Mouse (Mus musculus) R1 (cell line): ENCODE measurements at regions not wholly inside any gene's neighbourhood (a gene's known extent, or its start where the extent isn't known, plus 50 kb on each side); places are given as distances from the start of the nearest gene placed in this dataset.
"Not testable (repeated sequence)": the region's sequence is repeated elsewhere in the genome, so short reads cannot be mapped to it uniquely, and the experiment has no call there.

Experiments
- DNase-seq: peaks from one replicate; pipeline ENCODE4 v3.0.0-alpha.2; 2018; ENCODE audit warnings: low read depth, low spot score

DNA sequence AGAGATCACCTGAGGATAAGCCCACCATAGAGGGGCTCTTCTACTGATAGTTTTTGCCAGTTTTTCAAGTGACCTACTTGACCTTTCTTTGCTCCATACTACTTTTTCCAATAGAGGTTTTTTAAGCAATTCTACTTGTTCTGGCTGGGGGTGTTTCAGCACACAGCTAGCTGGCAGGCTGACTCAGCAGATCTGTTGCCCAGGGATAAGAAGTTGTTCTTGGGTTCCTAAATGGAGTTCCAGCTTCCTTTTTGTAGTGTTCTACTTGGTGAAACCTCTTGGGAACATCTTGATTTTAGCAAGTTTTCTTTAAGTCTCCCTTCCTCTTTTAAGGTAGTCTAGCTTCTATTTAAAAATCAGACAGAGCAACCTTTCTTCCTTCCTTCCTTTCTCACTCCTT lies 61.0 kb downstream of the 4930474N05Rik start:
- no peak for DNase-seq

DNA sequence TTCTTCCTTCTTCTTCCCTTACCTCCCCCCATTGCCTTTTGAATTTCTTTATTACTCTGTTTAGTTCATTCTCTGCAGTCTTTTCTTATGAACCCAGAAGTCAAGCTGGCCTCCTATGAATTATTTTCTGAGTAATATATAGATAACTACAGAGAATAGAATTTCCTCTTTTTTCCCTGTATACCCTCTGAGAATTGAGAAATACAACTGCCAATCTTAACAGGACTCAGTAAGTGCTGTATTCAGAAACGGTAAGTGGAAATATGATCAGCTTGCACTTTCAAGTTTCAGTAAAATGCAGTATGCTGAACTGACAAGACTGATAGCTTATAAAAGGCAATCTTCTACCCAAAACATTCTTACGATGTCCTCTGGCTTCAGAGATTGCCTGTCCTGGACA lies 61.5 kb downstream of the 4930474N05Rik start:
- no peak for DNase-seq

DNA sequence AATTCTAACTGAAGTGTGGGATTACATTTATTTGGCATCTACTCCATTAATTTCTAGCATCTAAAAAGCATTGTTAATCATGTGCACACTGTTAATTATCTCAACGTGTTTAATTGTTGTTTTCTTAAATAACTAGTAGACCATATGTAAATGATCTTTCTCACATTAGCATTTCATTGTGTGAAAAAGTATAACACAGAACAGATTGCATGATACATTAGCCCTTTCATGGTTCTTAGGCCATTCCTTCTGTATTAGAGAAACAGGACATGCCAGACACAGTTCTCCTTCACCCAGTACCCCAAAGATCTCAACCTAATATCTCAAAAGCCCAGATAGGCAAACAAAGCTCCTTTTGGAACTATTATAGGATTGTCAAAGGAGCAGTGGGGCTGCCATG lies 89.0 kb downstream of the 4930474N05Rik start:
- no peak for DNase-seq

DNA sequence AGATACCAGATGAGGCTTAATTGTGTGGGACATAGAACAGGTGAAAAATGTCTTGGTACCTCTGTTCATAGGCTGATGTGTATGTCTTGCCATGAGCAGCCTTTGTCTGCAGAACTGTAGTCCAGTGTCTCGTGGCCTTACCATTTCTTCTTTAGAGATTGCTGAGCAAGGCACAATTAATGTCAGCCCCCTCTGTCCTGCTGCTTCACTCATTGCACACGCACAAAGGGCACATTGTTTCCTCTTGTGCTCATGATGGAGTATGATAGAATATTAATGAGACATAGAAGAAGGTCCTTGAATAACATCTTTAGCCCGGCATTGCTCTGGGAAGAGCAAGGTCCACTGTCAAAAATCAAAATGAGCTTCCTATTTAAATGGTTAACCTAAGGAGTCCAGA lies 101.8 kb downstream of the 4930474N05Rik start:
- DNase-seq, result no peak

DNA sequence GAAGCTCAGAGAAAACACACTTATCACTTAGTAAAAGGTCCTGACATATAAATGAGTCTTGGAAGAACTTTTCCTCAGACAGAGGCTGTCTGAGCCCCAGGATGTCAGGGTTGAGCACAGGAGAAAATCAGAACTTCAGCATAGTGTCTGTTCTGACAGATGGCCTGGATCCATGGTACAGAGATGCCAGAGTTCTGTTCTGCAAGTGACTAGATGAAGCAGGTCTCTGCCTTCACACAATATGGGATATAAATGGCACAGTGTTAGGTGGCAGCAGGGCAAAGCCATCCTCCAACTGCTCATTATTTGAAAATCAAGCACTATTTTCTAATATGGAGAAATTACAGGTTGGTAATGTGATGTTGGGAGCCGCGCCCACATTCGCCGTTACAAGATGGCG lies 103.7 kb downstream of the 4930474N05Rik start:
- no peak for DNase-seq

DNA sequence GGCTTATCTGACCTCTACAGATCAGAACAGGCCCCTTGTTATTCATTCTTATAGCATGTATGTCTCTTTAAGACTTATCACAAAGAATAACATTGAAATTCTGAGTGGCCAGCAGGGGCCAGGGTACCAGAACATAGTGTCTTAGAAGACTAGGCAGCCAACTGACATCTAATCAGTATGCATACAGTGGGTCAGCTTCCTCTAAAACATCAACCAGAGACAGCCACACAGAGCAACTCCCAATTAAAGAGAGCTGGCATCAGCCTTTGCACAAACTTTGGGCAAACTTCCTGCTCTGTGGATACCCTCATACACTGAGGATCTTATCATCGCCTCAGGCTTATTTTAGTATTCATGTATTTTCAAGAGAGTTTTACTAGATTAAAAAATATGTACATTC lies 109.1 kb downstream of the 4930474N05Rik start:
- DNase-seq, result no peak

DNA sequence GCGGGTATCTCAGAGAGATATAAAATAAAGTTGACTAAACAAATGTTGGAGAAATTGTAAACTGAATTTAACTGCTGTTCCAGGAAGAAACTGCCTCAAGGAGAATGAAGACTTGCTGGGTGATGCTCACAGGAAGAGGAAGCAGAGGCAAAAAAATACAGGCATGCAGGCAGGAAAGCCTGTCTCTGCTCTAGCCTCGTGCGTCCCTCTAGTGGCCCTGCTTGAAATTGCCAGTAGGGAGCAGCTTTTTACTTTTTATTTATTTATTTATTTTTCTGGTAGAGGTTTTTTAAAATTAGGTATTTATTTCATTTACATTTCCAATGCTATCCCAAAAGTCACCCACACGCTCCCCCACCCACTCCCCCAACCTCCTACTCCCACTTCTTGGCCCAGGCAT lies 118.1 kb downstream of the 4930474N05Rik start:
- peak; percentile 41 for DNase-seq

DNA sequence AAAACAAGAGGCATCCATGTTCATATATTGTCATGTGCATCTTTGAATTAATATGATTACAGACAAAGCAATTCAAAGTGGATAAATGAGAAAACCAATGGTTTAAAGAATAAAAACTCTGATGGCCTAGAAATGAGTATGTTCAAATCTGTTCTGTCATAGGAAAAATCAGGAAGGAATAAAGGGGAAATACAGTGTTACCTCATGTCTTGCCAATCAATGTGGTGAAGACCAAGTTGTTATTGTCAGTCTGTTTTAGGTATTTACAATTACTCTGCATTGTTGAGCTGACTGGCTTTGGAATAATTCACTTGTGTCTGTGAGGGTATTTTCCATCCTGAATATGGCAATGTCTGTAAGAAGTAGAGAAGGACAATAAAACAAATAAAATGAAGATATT lies 151.1 kb downstream of the 4930474N05Rik start:
- DNase-seq, result no peak

DNA sequence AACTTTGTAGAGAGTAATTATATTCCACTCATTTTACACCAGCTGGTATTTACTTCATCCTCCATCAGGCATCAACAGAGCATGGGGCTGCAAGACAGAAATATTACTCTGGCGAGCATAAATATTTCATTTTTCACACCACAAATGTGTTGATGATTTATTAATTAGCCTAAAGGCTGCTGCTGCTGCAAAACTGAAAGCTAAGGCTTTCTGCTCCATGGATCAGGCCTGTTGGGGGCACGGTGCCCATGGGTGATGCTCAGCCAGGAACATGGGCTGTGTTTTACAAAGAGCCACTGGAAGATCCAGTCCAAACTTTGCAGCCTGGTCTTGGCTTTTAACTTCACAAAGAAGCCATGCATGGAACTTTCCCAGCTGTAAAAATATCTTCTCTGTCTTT lies 167.4 kb downstream of the 4930474N05Rik start:
- DNase-seq, result no peak

DNA sequence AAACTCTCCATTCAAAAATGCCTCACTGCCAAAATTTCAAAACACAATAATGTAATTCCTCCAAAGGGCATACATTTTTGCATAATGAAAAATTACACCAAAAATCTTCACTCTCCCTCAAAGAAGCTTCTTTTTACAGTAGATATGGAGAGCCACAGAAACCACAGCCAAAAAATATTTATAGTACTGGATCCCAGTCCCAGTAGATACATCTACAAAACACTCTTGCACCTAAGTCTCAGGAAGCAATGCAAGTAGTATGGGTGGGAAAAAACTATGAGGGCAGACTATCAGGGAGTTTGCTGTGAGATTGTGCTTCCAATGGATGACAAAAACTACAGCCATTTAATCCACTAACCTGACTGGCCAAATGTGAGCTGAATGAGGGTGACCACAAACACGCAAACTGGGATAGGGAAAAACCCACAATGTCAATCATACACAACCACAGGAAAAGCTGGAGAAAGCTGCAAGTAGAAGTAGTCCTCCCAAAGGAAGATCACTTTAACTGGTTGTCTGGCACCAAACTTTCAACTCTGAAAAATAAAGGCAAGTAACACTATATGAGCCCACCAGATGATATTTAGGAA lies 189.2 kb downstream of the 4930474N05Rik start:
- no peak for DNase-seq

DNA sequence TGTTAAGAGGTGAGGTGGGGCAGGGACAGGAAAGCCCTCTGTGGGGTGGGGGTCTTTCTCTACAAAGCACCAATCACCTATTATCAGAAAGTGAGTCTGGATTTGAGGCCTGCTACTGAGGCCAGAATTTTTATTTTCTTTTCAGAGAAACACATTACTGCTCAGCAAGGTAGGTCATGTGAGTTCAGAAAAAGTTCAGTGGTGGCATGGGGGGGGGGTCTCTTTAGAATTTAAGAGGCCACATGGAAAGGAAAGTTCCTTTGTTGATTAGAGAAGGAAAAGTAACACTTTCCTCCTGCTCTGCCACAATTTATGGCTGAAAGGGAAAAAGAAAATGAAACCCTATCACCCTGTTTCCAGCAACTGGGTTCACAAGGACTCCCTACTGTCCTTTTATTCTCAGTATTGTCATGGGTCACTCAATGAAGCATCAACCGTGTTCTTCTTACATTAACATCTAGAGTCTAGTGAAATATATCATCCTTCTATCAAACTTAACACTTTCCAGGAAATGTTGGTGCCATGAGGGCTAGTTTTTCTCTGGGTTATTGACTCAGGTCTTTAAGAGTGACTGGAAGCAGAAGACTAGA lies 194.1 kb downstream of the 4930474N05Rik start:
- no peak for DNase-seq

DNA sequence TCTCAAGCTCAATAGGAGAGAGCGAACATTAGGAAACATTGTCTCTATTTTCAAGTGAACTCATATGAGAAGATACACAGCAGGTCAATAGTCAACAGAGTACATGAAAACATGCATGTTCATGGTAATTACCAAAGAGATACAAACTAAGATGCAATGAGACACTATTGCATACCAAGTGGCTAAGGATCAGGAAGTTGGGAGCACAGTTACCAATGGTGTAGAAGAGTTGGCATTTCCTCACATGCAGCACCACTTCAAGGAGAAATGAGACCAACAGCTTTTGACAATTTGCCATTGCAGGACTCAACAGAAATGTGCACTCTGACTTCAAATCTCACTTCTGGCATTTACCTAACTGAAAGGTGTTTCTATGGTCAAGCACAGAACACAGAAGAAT lies 215.6 kb downstream of the 4930474N05Rik start:
- no peak for DNase-seq

DNA sequence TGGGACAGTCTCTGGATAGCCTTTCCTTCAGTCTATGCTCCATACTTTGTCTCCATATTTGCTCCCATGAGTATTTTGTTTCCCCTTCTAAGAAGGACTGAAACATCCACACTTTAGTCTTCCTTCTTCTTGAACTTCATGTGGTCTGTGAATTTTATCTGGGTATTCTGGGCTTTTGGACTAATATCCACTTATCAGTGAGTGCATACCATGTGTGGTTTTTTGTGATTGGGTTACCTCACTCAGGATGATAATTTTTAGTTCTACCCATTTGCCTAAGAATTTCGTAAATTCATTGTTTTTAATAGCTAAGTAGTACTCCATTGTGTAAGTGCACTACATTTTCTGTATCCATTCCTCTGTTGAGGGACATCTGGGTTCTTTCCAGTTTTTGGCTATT lies 220.0 kb downstream of the 4930474N05Rik start:
- not testable (repeated sequence) for DNase-seq

DNA sequence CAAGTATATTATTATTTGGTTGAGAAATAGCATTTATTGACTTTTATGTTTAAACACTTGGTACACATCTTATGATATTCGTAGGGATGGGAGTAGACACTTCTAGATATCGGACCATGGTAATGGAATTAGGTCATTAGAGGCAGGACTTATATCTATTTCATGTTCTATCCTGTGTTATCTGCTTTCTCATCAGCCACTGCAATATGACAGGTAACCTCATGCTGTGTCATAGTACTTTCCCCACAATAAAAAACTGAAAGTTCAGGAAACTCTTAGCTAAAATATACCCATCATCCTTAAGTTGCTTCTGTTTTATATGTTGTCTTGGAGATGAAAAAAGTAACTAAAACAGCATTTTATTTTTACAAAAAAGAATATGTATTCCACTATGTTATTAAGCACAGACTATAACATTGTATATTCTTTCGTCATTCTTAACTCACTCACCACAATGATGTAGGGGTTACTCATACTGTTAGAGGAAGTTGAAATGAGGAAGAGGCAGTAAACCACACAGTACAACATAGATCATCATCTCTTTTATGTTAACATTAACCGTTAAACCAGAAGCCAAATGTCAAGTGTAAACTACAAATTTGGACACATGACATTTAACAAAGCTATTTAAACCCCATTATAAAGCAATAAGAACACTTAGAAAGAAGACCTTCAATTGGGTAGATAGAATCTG lies 221.8 kb downstream of the 4930474N05Rik start:
- no peak for DNase-seq

DNA sequence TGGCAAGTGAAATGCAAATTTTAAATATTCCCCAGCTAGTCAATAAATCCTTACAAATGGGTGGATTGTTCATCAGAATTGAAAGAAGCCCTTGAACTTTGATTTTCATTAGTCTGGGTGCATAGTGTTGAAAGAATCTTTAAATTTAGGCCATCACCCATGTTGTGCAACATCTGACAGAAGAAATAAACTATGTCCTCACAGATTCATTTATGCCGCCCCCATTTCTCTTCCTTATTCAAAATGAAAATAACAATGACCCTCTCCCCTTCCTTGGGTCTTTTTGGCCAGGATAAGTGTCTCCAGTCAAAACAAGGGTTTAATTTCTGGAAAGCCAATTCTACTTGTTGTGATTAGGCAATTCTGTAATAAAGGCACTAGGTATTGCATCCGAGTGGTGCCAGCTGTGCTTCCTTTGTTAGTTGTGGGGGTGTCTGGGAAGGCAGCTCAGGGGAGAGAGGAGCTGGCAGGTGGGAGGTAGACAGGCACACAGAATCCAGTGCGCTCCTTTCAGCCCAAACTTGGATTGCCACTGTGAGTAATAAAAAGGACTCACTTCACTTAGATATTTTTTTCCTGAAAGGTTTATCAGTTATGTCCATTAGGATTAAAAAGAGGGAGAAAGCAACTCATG lies 233.7 kb downstream of the 4930474N05Rik start:
- DNase-seq, result no peak

DNA sequence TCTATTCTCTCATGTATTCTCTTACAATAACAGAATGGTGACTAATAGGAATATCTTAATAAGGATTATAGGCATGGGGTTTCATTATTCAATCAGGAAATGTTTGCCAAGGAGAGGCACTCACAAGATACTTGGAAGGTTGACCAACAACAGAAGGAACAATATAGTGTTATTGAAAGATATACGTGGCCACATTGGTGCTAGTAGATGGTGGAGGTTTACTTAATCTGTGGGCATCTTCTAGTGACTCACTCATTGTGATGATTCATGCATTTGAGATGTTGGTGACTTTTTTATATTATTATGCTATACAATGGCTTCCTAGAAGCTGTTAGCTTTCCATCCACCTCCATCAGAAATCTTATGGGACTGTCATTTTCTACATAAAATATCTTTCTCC lies 246.1 kb downstream of the 4930474N05Rik start:
- no peak for DNase-seq
